Mouse (Mus musculus) mature B cell (primary cell): ENCODE measurements around the gene 2610042L04Rik.
"Not testable (repeated sequence)": the region's sequence is repeated elsewhere in the genome, so short reads cannot be mapped to it uniquely, and the experiment has no call there.

ENCODE experiments used
- in situ Hi-C: fragments of 300-500 bp; cut with MboI; formaldehyde crosslinking; loops from 2 replicates; pipeline ENCODE4 v1.14.3; 2019

2610042L04Rik gene

DNA sequence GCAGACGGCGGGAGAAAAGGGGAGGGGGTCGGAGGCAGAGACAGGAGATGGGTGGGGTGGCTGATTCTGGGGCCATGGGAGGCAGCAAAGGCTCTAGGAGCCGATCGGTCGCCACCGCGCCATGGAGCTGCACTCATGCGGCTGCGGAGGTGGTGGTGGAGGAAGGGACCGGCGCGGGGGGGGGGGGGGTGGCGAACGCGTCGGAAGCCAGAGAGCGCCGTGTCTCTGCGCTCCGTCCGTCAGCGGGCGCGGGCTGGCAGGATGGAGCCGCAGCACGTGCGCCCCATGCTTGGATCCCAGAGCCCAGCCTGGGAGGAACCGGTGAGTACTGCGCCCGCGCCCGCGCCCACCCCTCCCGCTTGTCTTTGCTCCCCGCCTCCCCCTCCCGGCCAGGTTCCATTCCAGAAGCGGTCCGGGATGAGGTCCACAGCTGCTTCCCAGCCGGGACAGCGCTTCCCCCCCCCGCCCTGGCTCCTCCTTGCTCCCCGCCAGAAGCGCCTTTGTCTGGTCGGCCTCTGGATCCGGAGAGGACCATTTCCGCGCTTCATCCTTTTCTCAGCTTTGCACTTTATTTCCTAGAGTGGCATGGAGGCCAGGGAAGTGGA lies at the start of gene 2610042L04Rik:
Gene 2610042L04Rik, plus strand, starts transcription at position 288 of the 605 bp plus-strand sequence.
- in situ Hi-C loops, result not testable (repeated sequence)

DNA sequence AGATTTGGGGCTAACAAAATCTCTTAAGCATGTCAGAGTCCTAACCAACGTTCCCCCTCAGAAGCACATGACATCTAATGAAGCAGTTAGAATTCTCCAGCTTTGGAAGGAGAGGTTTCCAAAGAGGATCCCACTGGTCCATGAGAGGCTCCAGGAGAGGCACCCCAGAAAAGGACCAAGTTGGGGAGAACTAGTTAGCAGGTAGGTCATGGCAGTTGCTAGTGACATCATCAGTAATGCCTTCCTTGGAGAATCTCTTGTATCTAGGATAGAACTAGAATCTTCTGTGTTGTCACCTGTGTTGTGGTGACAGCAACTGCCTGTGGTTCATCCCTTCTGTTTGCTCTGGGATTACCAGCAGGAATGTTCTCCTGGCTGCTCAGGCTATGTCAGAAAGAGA lies 17.6 kb upstream of the 2610042L04Rik start, which contains the start of gene Gm3149:
Gene Gm3149, plus strand, starts transcription at position 301 of the 400 bp plus-strand sequence.
- in situ Hi-C loops, result not testable (repeated sequence)

DNA sequence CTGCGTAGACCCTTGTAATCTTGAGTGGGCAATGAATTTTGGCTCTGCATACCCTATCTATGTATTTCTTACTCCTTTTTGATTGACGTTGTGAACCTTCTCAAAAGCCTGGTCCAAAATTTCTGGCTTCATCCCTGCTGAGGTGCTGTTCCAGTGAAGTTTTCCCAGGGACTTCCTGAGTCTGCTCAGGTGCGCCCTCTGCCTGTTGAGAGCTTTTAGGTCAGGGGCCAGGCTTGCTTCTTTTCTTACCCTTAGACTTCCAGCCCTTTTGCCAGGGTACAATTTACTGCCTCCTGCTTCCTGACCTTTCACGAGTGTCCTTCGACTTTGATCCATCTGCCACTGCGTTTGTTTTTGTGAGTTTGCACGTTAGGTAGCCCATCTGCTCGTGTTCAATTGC lies 943 bp downstream of the 2610042L04Rik start:
- in situ Hi-C loops, result not testable (repeated sequence)

DNA sequence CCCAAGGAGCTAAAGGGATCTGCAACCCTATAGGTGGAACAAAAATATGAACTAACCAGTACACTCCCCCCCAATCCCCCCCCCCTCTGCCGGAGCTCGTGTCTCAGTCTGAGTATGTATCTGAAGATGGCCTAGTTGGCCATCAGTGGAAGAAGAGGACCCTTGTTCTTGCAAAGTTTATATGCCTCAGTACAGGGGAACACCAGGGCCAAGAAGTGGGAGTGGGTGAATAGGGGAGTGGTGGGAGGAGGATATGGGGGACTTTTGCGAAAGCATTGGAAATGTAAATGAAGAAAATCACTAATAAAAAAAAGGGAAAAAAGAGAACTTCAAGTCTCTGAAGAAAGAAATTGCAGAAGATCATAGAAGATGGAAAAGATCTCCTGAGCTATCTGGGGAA lies 34.4 kb downstream of the 2610042L04Rik start:
- in situ Hi-C loops, result not testable (repeated sequence)

DNA sequence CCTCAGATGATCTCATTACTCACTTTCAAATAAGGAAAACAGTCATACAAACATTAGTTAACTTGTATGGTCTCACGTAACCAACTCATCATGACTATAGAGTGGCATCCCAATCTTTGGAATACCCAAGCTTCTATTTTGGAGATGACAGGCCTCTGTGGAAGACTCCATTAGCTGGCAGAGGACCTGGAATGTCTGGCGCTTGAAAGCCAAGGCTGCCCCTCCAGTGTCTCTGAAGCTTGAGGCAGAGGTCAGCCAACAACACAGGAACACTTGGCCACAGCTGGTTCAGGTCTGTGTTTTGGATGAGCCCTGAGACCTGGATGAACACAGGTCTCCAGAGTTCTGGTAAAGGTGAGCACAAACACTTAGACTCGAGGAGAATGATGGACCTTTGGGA lies 35.1 kb downstream of the 2610042L04Rik start:
- in situ Hi-C loops, result not testable (repeated sequence)

DNA sequence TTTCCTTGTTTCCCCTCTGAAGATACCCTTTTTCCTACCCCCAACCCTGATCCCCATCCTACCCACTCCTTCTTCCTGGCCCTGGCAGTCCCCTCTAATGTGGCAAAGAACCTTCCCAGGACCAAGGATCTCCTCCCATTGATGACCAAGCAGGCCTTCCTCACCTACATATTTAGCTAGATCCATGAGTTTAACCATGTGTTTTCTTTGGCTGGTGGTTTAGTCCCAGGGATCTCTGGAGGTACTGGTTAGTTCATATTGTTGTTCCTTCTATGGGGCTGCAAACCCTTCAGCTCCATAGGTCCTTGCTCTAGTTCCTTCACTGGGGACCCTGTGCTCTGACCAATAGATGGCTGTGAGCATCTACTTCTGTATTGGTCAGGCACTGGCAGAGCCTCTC lies 43.3 kb downstream of the 2610042L04Rik start:
- in situ Hi-C loops, result not testable (repeated sequence)

DNA sequence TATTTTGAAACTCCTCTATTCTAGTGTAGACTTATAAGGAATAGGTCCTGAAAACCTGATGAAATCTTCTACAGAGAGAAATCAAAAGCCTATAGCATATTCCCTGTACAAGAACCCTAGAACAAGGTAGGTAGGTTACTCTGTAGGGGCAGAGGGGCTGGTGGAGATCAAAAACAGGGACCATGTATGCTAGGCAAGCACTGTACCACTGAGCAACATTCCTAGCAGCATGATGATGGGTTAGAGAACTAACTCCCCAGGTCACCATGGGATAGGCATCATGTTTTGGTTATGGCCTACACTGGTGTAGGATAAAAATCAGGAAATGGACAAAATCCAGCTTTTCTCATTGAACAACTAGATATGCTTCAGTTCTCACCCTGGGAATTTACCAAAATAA lies 51.0 kb downstream of the 2610042L04Rik start:
- in situ Hi-C loops, result not testable (repeated sequence)

DNA sequence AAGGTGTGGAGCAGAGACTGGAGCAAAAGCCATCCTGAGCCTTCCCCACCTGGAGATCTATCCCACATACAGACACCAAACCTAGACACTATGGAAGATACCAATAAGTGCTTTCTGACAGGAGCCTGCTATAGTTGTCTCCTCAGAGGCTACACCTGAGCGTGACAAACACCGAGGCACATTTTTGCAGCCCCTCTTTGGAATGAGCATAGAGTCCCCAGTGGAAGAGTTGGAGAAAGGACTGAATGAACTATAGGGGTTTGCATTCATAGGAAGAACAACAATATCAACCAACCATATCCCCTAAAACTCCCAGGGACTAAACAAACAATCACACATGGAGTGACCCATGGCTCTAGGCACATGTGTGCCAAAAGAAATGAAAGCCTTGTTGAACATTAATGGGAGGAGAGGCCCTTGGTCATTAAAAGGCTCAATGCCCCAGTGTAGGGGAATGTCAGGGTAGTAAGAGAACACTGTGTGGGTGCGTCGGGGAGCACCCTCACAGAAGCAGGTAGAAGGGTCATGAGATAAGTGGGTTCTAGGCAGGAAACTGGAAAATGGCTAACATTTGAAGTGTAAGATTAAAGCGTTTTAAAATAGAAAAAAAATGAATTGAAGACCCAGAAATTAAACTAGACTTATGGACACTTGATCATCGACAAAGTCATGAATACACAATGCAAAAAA lies 58.4 kb downstream of the 2610042L04Rik start:
- in situ Hi-C loops, result not testable (repeated sequence)

DNA sequence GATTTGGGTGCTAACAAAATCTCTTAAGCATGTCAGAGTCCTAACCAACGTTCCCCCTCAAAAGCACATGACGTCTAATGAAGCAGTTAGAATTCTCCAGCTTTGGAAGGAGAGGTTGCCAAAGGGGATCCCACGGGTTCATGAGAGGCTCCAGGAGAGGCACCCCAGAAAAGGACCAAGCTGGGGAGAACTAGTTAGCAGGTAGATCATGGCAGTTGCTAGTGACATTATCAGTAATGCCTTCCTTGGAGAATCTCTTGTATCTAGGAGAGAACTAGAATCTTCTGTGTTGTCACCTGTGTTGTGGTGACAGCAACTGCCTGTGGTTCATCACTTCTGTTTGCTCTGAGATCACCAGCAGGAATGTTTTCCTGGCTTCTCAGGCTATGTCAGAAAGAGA lies 62.7 kb downstream of the 2610042L04Rik start, which contains the start of gene Gm3159:
Gene Gm3159, plus strand, starts transcription at position 301 of the 400 bp plus-strand sequence.
- in situ Hi-C loops, result not testable (repeated sequence)

DNA sequence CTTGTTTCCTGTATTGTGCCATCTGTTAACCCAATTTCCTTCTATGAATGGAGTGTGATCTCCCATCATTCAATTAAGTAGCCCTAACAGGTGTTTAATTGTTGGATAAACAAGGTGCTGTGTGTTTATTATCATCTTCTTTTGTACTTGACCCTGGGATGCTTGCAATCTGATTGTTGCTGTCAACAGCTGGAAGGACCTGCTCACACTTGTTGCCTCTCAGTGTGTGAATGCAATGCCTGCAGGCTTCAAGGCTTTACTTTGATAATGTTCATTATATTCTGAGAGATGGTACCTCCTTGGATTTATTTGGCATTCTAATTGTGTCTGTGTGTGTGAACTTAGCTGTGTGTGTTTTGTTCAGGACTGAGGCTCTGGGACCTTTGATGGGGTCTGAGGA lies 64.1 kb downstream of the 2610042L04Rik start:
- in situ Hi-C loops, result not testable (repeated sequence)

DNA sequence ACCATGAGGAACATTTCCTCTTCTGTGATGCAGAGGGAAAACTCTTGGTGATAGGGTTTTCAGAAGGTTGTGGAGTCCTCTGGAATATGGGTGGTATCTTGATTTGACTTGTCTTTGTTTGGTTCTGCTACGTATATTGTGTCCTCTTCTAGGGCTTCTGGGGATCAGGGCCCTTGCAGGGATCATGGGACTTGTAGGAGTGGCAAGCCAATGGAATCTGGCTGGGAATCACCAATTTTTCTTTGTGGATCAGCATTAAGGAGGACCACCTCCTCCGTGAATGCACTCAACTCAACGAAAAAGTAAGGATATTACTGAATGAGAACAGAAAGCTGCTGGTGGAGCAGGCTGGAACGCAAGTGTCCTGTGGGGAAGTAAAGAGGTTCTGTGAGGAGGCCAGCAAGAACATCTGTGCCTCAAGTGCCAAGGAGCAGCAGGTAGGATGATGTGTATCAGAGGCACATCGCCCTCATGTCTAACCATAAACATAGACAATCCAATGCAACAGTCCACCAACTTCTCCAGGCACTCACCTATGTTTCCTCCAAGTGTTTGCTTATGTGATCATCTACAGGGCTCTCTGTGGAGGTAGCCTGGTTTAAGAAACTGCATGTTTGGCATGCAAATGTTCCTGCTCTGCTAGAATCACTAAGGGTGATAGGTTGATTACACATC lies 65.7 kb downstream of the 2610042L04Rik start:
- in situ Hi-C loops, result not testable (repeated sequence)

DNA sequence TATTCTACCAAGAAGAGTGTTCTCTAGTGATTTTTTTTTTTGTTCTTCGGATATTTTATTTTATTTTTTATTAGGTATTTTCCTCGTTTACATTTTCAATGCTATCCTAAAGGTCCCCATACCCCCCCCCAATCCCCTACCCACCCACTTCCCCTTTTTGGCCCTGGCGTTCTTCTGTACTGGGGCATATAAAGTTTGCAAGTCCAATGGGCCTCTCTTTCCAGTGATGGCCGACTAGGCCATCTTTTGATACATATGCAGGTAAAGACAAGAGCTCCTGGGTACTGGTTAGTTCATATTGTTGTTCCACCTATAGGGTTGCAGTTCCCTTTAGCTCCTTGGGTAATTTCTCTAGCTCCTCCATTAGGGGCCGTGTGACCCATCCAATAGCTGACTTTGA lies 66.7 kb downstream of the 2610042L04Rik start:
- in situ Hi-C loops, result not testable (repeated sequence)

DNA sequence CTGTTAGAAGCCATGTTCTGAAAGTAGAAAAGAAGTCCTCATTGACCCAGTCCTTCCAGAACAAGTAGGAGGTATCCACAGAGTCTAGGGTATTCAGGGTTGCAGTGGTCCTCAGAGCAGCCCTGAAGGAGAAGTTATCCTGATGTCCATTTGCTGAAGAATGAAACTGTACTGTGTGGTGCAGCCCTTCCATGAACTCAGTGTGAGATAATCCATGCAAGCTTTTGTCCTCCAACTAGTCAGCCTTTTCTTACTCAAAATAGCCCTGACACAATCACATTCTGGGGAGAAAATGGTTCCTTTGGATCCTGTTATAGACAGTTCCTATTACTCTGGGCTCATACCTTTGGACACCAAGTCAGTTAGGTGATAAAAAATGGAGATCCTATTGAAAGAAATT lies 69.3 kb downstream of the 2610042L04Rik start:
- in situ Hi-C loops, result not testable (repeated sequence)
